Mouse (Mus musculus): Measurements from ENCODE around the gene Hdhd3.

The Hdhd3 gene

DNA sequence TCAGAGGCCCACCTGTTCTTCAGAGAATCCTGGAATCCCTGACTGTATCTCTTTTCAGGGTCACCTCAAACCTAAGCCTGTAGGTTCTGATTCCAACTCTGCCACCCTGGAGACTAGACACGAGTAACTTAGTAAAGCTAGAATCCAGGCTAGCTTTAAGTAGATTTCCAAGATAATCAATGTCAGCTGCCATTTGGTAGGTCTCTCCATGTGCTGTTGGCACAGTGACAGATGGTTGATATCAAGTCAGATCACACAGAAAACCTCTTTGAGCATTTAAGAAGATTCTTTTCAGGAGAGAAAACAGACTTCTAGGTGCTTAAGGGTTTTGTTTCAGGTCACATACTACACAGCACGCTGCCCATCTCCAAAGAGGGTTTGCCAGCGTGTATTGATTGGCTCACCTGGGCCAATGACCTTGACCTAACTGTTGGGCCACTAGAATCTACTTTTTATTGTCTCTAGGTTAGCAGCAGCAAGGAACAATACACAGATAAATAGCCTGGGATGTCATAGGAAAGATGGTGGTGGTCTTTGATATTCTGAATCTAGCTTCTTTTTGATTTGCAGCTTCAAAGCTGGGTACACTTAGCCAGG lies at the start of gene Hdhd3:
Gene Hdhd3 (minus strand): TSS at position 94 of the 597 bp plus-strand sequence.
- in situ Hi-C loops (cut with MboI, MseI): no loop called here

DNA sequence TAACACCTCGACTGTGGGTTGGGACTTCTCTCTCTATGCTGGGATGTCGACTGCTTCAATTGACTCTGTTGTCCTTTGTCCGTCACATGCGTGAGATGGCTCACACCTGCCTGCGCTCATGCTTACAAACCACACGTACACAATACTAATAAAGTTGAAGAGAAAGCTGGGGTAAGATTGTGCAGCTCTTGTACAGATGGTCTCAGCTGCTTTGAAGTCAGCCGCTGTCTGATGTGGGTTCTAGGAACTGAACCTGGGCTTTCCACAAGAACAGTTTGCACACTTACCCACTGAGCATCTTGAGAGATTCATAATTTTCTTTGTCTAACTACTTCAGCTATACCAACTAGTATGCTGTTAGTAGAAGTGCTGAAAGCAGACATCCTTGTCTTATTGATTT lies 48.7 kb upstream of the Hdhd3 start:
- in situ Hi-C loops (cut with MboI, MseI): loop anchor here (10.0 to 25.0 kb wide), 2 partner anchors 135 to 1383 kb away; no protein-coding TSS in a partner anchor

DNA sequence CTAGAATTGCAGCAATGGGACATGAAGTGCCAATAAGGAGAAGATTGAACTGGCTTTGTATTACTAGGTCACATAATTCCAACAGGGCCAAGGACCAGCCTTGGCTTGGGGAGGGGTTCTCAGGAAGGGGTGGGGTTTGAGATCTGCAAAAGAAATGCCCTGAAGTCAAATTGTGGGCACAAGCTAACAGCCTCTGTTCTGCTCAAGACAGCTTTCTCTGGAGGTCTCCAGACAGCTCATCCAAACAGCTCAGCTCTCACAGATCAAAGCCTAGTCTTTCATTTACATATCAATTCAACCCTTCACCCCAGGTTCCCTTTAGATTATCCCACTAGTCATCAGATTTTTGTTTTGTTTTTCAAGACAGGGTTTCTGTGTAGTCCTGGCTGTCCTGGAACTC lies 41.5 kb upstream of the Hdhd3 start:
- in situ Hi-C loops (cut with MboI, MseI): no loop called here

DNA sequence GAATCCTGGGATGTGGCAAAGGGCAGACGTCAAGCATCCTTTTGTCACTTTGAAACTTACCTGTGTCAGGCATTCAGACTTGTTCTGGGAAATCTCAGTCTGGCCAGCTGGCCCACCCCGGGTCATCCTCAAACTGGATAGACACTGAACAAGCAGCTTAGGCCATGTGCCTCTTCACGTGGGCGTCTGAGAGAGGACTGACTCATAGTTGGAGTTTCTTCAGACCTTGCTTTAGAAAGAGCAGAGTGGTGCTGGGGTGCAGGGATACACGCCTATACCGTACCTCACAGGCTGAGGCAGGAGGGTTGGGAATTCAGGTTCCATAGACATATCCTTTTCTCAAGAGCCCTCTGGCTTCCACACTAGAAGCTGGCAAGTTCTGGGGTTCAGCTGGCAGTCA lies 40.5 kb upstream of the Hdhd3 start:
- in situ Hi-C loops (cut with MboI, MseI): no loop called here

DNA sequence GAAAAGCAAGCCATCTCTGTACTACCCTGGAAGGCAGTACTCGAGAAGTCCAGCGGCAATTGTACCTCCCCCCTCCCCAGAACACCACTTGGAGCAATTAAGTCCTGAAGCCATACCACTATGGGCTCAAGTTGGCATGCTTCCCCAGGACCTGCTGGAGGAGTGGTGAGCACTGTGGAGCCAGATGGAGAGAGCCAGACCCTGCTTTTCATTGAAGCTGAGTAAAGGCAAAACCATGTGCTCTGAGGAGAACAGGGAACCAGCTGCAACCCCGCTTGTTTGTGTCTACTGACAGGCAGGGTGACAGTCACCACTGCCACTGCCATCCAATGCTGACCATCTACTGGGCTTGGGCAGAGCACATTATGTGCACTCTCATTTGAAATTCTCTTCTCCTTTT lies 38.5 kb upstream of the Hdhd3 start:
- in situ Hi-C loops (cut with MboI, MseI): no loop called here

DNA sequence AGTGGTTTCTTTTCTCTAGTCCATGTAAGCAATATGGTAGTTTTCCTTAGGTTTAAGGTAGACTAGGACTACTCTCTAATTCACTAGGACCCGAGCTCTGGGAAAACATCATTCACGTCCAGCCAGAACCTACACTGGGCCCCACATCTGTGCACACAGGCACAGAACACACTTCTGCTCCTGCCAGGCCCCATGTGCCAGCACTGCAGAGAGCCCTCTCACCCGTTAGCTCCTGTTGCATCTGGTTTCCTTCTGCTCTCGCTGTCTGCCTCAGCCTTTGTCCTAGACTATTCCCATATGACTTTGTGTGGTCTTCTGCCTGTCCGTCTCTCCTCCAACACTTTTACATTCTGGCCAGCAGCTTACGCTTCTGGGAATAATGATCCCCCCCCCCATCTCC lies 30.5 kb upstream of the Hdhd3 start:
- in situ Hi-C loops (cut with MboI, MseI): no loop called here

DNA sequence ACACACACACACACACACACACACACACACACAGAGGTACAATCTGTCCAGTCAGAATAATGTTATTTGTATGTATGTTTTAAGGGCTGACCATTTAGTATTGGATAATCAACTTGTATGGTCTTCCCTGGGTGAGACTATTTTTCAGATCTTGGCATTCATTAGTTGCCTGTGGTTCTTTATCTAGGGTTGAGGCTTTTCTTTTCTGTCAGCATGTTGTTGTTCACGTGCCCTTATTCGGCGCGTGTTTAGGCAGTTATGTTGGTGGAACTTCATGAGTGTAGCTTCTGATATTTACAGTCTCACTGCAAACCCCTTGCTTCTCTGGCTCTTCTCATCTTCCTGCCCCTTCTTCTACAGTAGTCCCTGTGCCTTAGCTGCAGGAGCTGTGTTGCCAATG lies 24.4 kb upstream of the Hdhd3 start:
- in situ Hi-C loops (cut with MboI, MseI): no loop called here

DNA sequence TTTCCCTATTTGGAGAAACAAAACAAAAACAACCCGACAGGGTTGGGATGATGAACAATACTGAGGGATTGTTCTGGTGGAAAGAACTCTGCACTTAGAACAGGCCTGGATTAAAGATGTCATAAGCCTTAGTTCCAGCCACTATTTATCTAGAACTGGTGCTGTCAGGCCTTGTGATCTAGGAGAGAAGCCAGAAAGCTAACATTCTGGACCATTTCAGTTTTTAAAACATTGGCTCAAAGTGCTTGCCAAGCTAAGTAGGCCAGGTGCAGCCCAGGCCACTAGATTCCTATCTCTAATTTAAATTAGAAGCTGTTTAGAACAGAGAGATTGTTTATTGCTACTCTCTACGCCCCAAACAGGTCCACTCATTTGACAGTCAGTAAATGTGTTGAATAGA lies 23.0 kb upstream of the Hdhd3 start:
- in situ Hi-C loops (cut with MboI, MseI): no loop called here

DNA sequence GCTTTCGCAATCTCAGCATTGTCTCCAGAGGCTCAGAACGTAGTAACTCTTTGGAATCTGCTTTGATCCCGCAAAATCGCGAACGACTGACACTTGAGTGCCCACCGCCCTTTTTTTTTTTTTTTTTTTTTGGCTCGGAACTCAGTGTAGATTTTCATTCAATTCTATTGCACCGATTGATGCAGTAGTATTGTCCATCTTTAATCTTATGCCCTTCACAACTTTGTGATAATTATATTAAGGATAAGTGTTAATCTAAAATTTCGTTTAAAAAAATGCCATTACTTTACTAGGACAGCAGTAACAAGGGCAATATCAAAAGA lies 22.2 kb upstream of the Hdhd3 start:
- in situ Hi-C loops (cut with MboI, MseI): no loop called here

DNA sequence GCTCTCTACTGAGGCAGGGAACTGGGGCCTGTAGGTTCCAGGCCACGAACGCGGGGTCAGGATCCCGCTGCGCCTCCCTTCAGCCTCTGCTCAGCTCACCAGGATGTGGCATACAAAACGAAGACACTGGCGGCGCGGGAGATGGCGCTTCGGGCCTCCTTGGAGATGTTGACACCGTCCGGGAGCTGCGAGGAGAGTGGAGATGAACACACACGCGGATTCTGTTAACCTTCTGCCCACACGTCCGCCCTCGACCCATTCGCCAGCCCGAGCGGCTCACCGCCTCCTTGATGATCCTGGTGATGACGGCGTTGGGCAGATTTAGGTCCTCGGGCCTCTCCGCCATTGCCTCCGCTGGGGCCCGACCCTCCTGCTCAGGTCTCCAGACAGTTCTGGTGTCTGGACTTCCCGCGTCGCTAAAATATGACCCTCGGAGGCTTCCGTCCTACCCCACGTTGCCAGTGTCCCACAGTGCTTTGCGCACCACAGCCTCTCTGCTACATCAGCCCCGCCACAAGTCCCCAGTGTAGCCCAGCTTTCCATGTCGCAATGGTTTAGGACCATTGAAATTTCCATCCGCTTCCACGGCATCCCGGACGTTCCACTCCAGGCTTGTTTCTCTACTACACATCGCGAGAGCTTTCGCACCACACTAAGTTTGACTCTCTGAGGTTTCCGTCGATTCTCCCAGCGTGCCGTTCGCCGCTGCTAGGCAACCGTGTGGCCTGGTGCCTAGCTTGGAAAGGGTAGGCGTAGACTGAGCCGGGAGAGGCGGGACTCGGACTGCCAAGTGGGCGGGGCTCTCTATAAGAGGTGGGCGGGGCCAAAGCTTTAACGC lies 21.6 kb upstream of the Hdhd3 start, which contains the start of the genes Pole3 and 4933430I17Rik:
Gene Pole3 (minus strand): TSS at position 418 of the 838 bp plus-strand sequence.
Gene 4933430I17Rik (plus strand): TSS at position 719 of the 838 bp plus-strand sequence.
- in situ Hi-C loops (cut with MboI, MseI): no loop called here

DNA sequence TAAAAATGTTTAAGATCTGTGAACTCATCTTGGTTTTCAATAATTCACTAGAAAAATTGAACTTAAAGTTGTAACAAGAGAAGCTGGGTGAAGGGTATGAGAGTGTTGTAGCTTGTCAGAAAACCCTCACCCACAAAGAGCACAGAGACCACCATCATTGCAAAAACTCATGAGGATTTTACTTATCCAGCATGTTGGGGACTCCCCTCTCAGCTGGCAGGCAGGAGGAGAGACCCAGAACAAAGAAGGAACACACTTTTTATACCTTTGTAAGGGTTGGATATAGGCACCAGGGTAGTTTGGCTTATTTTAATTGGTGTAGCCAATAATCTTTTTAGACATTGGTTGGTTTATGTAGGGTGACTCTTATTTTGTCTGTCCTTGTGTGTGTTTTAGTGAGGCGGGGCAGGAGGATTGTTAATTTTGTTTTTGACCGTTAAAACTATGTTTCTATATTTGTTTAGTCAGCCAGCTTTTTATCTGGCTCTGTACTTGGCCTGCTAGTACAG lies 17.7 kb upstream of the Hdhd3 start:
- in situ Hi-C loops (cut with MboI, MseI): no loop called here

DNA sequence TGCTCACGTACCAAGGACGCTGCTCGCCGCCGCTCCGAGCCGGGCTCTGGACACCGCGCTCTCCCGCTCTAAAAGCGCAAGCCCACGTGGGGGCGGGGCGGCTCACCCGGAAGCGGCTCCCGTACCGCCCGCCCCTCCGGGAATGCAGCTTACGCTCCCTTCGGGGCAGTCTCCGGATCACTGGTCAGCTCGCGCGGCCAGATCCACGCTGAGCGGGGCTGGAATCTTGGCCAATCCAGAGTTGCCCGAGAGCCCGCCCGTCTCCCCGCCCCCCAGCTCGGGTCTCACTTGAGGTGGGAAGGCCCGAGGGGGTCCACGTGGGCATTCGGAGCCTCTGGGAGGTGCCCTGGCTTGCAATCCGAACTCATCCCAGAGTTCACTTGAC lies 16.6 kb upstream of the Hdhd3 start, which contains the start of gene Alad:
Gene Alad (minus strand): TSS at position 70 of the 385 bp plus-strand sequence.
- in situ Hi-C loops (cut with MboI, MseI): loop anchor here (5.0 kb wide), 1 partner anchor 103 kb away; no protein-coding TSS in a partner anchor

DNA sequence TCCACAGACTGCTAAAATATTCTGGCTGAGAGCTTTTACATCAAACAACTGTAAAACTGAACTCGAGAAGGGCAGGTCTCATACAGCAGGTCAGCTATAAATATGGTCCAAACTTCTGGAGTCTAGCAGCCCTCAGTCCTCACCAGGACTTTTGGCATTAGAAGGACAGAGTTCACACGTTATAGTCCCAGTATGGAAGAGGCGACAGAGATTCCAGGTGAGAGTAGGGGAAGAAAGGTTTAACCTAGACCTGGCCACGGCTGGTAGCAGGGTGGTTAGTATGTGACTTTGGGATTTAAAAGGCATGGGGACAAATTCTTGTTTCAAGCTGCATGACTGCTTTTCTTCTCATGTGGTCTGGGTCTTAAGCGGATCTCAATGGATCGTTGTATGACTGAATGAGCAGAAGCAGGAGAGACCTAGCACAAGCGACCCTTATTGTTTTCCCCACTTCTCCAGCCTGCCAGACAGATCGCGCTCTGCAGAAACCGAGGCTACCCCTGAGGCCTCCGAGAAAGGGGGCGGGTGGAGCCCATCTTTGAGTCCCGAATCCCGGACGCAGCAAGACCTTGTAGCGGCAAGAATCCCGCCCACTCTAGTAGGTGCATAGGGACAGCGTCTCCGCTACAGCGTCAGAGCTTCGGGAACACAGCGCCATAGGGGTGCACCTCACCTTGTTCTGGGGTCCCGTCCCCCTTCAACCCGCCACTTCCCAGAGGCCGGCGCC lies 16.0 kb upstream of the Hdhd3 start:
- in situ Hi-C loops (cut with MboI, MseI): loop anchor here (5.0 kb wide), 1 partner anchor 102 kb away; no protein-coding TSS in a partner anchor

DNA sequence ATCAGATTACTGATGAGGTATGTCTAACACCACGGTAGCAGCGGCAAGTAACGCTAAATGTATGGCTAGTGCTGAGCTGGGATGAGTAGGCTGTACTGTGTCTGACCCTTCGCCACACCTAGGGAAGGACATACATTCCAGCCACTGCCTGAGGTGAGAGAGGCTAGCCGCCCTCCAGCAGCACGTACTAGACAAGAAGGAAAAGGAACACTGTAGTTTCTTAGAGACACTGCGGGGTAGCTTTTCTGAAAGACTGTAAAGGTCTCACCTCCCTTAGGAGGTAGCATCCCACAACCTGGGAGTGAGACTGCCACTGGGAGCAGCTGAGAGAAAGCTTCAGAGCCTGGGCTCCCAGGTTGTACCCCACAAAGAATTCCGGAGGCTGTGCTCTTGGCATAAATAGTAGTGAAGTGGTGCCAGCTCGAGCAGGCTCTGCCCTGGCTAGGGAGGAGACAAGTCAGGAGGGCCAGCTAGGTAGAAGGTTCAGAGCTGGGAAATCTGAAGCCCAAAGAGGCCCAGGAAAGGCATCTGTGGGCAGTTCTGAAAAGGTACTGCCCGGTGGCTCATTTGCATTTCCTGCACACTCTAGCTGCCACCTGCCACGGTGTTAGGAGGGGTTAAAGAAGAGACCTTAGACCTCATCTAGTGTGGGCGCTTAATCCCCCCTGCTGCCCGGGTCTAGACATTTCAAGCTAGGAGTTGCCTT lies 15.3 kb upstream of the Hdhd3 start:
- in situ Hi-C loops (cut with MboI, MseI): loop anchor here (5.0 kb wide), 1 partner anchor 101 kb away; no protein-coding TSS in a partner anchor

DNA sequence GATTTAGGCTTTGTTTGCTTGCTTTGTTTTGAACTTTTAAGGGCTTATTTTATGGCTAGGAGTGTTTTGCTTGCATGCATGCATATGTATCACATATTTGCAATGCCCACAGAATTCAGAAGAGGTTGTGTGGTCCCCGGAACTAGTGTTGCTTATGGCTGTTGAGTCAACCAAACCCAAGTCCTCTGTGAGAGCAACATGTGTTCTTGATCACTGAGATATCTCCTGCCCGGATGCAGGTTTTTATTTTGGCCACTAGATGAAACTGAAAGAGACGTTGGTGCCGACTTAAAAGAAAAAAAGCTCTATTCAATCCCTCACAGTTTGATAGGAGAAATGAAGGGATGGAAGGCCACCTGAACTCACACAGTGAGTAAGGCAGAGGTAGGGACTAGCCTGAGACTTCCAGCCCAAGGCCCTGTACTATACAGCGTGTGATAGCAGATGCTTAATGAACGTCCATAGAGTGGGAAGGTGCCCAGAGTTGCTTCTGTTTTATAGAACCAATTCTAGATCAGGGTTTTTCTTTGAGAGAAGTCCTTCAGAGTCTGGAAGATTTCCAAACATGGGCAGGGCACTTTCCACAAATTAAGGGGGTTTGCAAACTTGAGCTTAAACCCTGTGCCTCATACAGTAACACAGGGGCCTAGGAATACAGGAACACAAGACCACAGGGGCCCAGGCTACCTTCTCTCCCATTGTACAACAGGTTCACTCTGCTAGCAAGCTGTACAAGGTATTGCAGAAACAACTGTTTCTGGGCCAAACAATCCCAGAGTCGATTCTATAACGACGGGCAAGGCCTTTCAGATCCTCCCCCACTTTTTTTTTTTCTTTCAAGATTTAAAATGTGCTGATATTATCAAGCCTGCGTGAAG lies 14.5 kb upstream of the Hdhd3 start:
- in situ Hi-C loops (cut with MboI, MseI): loop anchor here (5.0 kb wide), 1 partner anchor 100 kb away; no protein-coding TSS in a partner anchor

DNA sequence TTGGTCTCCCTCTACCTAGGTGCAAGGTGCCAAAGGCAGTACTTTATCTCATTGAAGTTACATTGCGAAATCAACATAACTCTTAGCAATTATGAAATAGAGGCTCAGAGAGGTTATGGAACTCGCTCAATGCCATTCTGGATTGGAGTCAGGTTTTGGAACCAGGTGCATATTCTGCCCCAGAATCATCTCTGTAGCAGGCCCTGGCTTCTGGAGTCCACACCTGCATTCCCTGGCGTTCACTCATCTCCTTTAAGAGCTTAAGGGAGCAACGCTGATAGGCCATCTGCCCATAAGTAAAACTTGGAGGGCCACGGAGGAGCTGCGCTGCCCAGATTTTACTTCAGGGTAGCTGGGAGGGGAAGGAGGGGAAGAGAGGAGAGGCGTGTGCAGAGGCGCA lies 13.8 kb upstream of the Hdhd3 start:
- in situ Hi-C loops (cut with MboI, MseI): loop anchor here (5.0 kb wide), 1 partner anchor 100 kb away; no protein-coding TSS in a partner anchor

DNA sequence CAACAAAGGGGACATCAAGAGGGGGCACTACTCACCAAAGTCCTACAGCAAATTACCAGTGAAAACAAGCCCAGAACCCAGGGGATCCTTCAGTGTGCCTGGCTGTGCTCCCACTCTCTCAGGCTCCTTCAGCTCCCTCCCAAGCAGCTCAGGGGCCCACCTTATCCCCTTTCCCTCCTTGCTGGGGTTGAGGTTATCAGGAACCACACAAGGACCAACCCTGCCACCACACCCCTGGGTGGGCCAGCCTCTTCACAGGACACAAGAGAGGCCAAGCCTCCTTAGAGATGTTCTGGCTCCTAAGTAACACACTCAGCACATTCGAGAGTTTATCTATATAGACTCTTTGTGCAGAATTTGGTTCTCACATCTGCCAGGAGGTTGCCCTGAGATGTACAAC lies 13.3 kb upstream of the Hdhd3 start:
- in situ Hi-C loops (cut with MboI, MseI): loop anchor here (5.0 kb wide), 1 partner anchor 99 kb away; no protein-coding TSS in a partner anchor

DNA sequence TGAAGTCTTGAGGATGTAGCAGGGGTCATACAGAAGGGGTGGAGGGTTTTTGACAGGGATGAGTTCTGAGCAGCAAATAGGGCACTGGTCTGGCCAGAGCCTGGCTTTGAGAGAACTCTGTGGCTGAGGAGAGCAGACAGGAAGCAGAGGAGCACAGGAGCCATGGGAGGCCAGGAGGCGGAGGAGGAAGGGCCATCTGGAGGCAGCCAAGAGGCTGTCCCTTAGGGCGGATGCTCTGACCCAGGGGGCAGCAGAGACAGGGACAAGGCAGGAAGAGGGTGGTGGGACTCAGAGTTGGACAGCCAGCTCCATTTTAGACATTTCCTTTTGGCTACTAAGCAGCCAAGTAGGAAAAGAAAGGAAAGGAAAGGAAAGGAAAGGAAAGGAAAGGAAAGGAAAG lies 12.8 kb upstream of the Hdhd3 start:
- in situ Hi-C loops (cut with MboI, MseI): loop anchor here (5.0 kb wide), 1 partner anchor 99 kb away; no protein-coding TSS in a partner anchor

DNA sequence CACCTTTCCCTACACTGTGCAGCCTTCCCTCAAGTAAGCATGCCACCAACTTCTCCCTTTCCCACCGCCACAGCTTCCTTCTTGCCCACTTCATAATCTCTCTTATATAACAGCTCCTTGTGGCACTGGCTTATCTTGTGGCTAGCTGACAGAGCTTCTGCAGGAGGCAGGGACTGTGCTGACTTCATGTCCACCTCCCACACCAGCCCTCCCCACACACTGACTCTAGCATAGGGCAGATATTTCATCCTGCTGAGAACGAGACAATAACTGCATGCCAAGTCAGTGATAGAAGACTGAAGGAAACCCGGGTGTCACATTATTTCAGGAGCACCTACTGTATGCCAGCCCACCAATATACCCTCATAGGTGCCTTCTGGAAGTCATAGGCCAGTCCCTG lies 12.2 kb upstream of the Hdhd3 start:
- in situ Hi-C loops (cut with MboI, MseI): loop anchor here (5.0 kb wide), 1 partner anchor 98 kb away; no protein-coding TSS in a partner anchor

DNA sequence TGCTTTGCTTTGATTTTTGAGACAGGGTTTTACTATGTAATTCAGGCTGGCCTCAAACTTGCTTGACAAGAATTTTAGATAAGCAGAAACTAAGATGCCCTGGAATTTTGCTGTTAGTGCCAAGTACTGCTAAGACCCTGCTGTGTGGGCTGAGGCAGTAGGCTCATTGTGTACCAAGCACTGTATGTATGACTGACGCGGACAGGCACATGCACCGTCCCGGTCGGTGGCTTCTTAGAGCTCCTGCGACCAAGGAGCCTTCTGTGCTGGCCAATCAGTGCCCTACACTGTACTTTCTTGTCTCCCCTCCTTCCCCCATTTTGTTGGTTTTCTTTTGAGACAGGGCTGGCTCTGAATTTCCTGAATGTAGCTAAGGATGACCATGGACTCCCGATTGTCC lies 11.7 kb upstream of the Hdhd3 start:
- in situ Hi-C loops (cut with MboI, MseI): loop anchor here (5.0 kb wide), 1 partner anchor 98 kb away; no protein-coding TSS in a partner anchor

Measured in regulatory T cell (primary cell).